Mouse (Mus musculus) right cerebral cortex, adult 18-20 months (tissue): ENCODE measurements around the gene Tubg2.
"Not testable (repeated sequence)": the region's sequence is repeated elsewhere in the genome, so short reads cannot be mapped to it uniquely, and the experiment has no call there.

Source experiments
- DNase-seq: peaks from one replicate; pipeline ENCODE4 v3.0.0; 2022; ENCODE audit warnings: mixed read lengths

The Tubg2 gene

GRCm38 (mm10) chr11:101140164-101140819, 15.4 kb upstream of the Tubg2 start:
- DNase-seq, result no peak

- no peak for DNase-seq
These were observed 14.6 kb upstream of the Tubg2 start for GRCm38 (mm10) chr11:101141088-101141487.

- DNase-seq, result no peak
These were observed 13.3 kb upstream of the Tubg2 start for GRCm38 (mm10) chr11:101142215-101142967.

GRCm38 (mm10) chr11:101143338-101144225, 12.1 kb upstream of the Tubg2 start:
- peak; percentile 68 for DNase-seq

- peak; percentile 58 for DNase-seq
These were observed 9.3 kb upstream of the Tubg2 start for GRCm38 (mm10) chr11:101146377-101146776.

- no peak for DNase-seq
These were observed 7.0 kb upstream of the Tubg2 start for GRCm38 (mm10) chr11:101148751-101149150.

GRCm38 (mm10) chr11:101149178-101150105, 6.3 kb upstream of the Tubg2 start:
- no peak for DNase-seq

GRCm38 (mm10) chr11:101151063-101151462, 4.6 kb upstream of the Tubg2 start:
- no peak for DNase-seq

- no peak for DNase-seq
These were observed 2.9 kb upstream of the Tubg2 start for GRCm38 (mm10) chr11:101152825-101153224.

GRCm38 (mm10) chr11:101154648-101155047, 1.1 kb upstream of the Tubg2 start:
- DNase-seq, result no peak

- DNase-seq, result no peak
These were observed 556 bp upstream of the Tubg2 start for GRCm38 (mm10) chr11:101155151-101155550.

- not testable (repeated sequence) for DNase-seq
These were observed 4.4 kb downstream of the Tubg2 start for GRCm38 (mm10) chr11:101160151-101160550.

GRCm38 (mm10) chr11:101160981-101161505, 5.3 kb downstream of the Tubg2 start:
- not testable (repeated sequence) for DNase-seq

- DNase-seq, result no peak
These were observed 5.8 kb downstream of the Tubg2 start for GRCm38 (mm10) chr11:101161551-101161950.

GRCm38 (mm10) chr11:101162301-101162700, 6.6 kb downstream of the Tubg2 start:
- DNase-seq, result no peak

GRCm38 (mm10) chr11:101162772-101163171, 7.1 kb downstream of the Tubg2 start:
- peak; percentile 50 for DNase-seq

- no peak for DNase-seq
These were observed 8.0 kb downstream of the Tubg2 start for GRCm38 (mm10) chr11:101163476-101164350.

- DNase-seq, result no peak
These were observed 8.6 kb downstream of the Tubg2 start for GRCm38 (mm10) chr11:101164351-101164665.

- DNase-seq, result no peak
These were observed 9.2 kb downstream of the Tubg2 start for GRCm38 (mm10) chr11:101164677-101165580.

GRCm38 (mm10) chr11:101166357-101166756, 10.7 kb downstream of the Tubg2 start:
- no peak for DNase-seq
